Mouse (Mus musculus): Measurements from ENCODE around the gene Tbx20. TPM values are rescaled to one million over a fixed set of nuclear protein-coding genes. Genes with fewer than 3 reads are reported as not detected.
A peak's percentile ranks its signal among the peaks of the same experiment; 100 is the strongest.

Gene Tbx20
- polyA plus RNA-seq (2012; rRNA removed): 0.16 and 0.29 TPM in 2 replicates

GRCm38 (mm10) chr9:24774160-24774969 is at the start of gene Tbx20:
Tbx20 (minus strand) TSS chr9:24774303.
- TF ChIP-seq CTCF (IDR thresholded peaks at IDR 0.05; ENCODE audit: borderline replicate concordance, insufficient read depth, low read depth, low read length) (no peak), POLR2A (IDR thresholded peaks at IDR 0.05; ENCODE audit: borderline replicate concordance, insufficient read depth, low read length) (no peak)
- H3K27me3 ChIP-seq (ENCODE audit: control insufficient read depth, insufficient read depth, low read length): peaks cover 8% of the 10 kb centered on the region; the same call in 1 of the 2 replicates
- 2% methylated on average over 40 of the region's 40 CpGs for WGBS

GRCm38 (mm10) chr9:24818511-24818910 is 44.4 kb upstream of the Tbx20 start:
- WGBS: 60% methylated on average over 3 of the region's 3 CpGs
- no peaks in the 10 kb centered on the region for H3K27me3 ChIP-seq (ENCODE audit: control insufficient read depth, insufficient read depth, low read length)
- TF ChIP-seq POLR2A (IDR thresholded peaks at IDR 0.05; ENCODE audit: borderline replicate concordance, insufficient read depth, low read length) (no peak), CTCF (IDR thresholded peaks at IDR 0.05; ENCODE audit: borderline replicate concordance, insufficient read depth, low read depth, low read length) (no peak)
- no peaks in the 10 kb centered on the region for H3K4me1 ChIP-seq (ENCODE audit: control insufficient read depth, insufficient read depth, low read length)
- no peak overlapping the region for H3K4me3 ChIP-seq (replicated peaks; ENCODE audit: insufficient read depth, low read depth, low read length)
- no peak for DNase-seq
- no peak overlapping the region for H3K27ac ChIP-seq (ENCODE audit: insufficient read depth, low read length)

More at GRCm38 (mm10) chr9:24774160-24774969, at the start of gene Tbx20:
- DNase-seq: no peak
- H3K27ac ChIP-seq (ENCODE audit: insufficient read depth, low read length): no peak within 1 kb of the TSS
- H3K4me1 ChIP-seq (ENCODE audit: control insufficient read depth, insufficient read depth, low read length): no peaks in the 10 kb centered on the region
- no peak within 1 kb of the TSS for H3K4me3 ChIP-seq (replicated peaks; ENCODE audit: insufficient read depth, low read depth, low read length)

GRCm38 (mm10) chr9:24812461-24812860 is 38.4 kb upstream of the Tbx20 start:
- H3K4me1 ChIP-seq (ENCODE audit: control insufficient read depth, insufficient read depth, low read length): no peaks in the 10 kb centered on the region
- peak in 1 of 2 experiments; percentile 9 for DNase-seq
- TF ChIP-seq CTCF (IDR thresholded peaks at IDR 0.05; ENCODE audit: borderline replicate concordance, insufficient read depth, low read depth, low read length) (no peak), POLR2A (IDR thresholded peaks at IDR 0.05; ENCODE audit: borderline replicate concordance, insufficient read depth, low read length) (no peak)
- WGBS: 24% methylated on average over 6 of the region's 6 CpGs
- H3K4me3 ChIP-seq (replicated peaks; ENCODE audit: insufficient read depth, low read depth, low read length): no peak overlapping the region
- no peak overlapping the region for H3K27ac ChIP-seq (ENCODE audit: insufficient read depth, low read length)
- H3K27me3 ChIP-seq (ENCODE audit: control insufficient read depth, insufficient read depth, low read length): no peaks in the 10 kb centered on the region

GRCm38 (mm10) chr9:24792110-24792509 is 18.0 kb upstream of the Tbx20 start:
- no peaks in the 10 kb centered on the region for H3K4me1 ChIP-seq (ENCODE audit: control insufficient read depth, insufficient read depth, low read length)
- TF ChIP-seq CTCF (IDR thresholded peaks at IDR 0.05; ENCODE audit: borderline replicate concordance, insufficient read depth, low read depth, low read length): no peak
- no peak overlapping the region for H3K27ac ChIP-seq (ENCODE audit: insufficient read depth, low read length)
- no peak for DNase-seq
- H3K4me3 ChIP-seq (replicated peaks; ENCODE audit: insufficient read depth, low read depth, low read length): no peak overlapping the region
- WGBS: 97% methylated on average over 2 of the region's 2 CpGs
- no peaks in the 10 kb centered on the region for H3K27me3 ChIP-seq (ENCODE audit: control insufficient read depth, insufficient read depth, low read length)

GRCm38 (mm10) chr9:24789396-24789795 is 15.3 kb upstream of the Tbx20 start:
- no peak for TF ChIP-seq POLR2A (IDR thresholded peaks at IDR 0.05; ENCODE audit: borderline replicate concordance, insufficient read depth, low read length)
- H3K4me1 ChIP-seq (ENCODE audit: control insufficient read depth, insufficient read depth, low read length): no peaks in the 10 kb centered on the region
- H3K4me3 ChIP-seq (replicated peaks; ENCODE audit: insufficient read depth, low read depth, low read length): no peak overlapping the region
- DNase-seq: no peak
- H3K27me3 ChIP-seq (ENCODE audit: control insufficient read depth, insufficient read depth, low read length): no peaks in the 10 kb centered on the region
- H3K27ac ChIP-seq (ENCODE audit: insufficient read depth, low read length): no peak overlapping the region
- 37% methylated on average over 3 of the region's 3 CpGs for WGBS

GRCm38 (mm10) chr9:24782338-24782737 is 8.2 kb upstream of the Tbx20 start:
- Histone ChIP-seq H3K4me1 (ENCODE audit: control insufficient read depth, insufficient read depth, low read length) (no peaks in the 10 kb centered on the region; the same call in 1 of the 2 replicates), H3K27me3 (ENCODE audit: control insufficient read depth, insufficient read depth, low read length) (peaks cover 8% of the 10 kb centered on the region; the same call in 1 of the 2 replicates), H3K27ac (ENCODE audit: insufficient read depth, low read length) (no peak overlapping the region), H3K4me3 (replicated peaks; ENCODE audit: insufficient read depth, low read depth, low read length) (no peak overlapping the region)
- DNase-seq: no peak
- WGBS: 36% methylated on average over 3 of the region's 3 CpGs
- TF ChIP-seq CTCF (IDR thresholded peaks at IDR 0.05; ENCODE audit: borderline replicate concordance, insufficient read depth, low read depth, low read length) (no peak), POLR2A (IDR thresholded peaks at IDR 0.05; ENCODE audit: borderline replicate concordance, insufficient read depth, low read length) (no peak)

GRCm38 (mm10) chr9:24780929-24781441 is 6.9 kb upstream of the Tbx20 start:
- Histone ChIP-seq H3K4me1 (ENCODE audit: control insufficient read depth, insufficient read depth, low read length) (no peaks in the 10 kb centered on the region; the same call in 1 of the 2 replicates), H3K4me3 (replicated peaks; ENCODE audit: insufficient read depth, low read depth, low read length) (peak overlapping the region; percentile 25), H3K27ac (ENCODE audit: insufficient read depth, low read length) (no peak overlapping the region), H3K27me3 (ENCODE audit: control insufficient read depth, insufficient read depth, low read length) (peaks cover 8% of the 10 kb centered on the region; the same call in 1 of the 2 replicates)
- WGBS: under 1% methylated on average over 32 of the region's 32 CpGs
- DNase-seq: no peak
- no peak for TF ChIP-seq POLR2A (IDR thresholded peaks at IDR 0.05; ENCODE audit: borderline replicate concordance, insufficient read depth, low read length)
- TF ChIP-seq CTCF (IDR thresholded peaks at IDR 0.05; ENCODE audit: borderline replicate concordance, insufficient read depth, low read depth, low read length): no peak

- Histone ChIP-seq H3K4me3 (replicated peaks; ENCODE audit: insufficient read depth, low read depth, low read length) (peak overlapping the region; percentile 25), H3K27me3 (ENCODE audit: control insufficient read depth, insufficient read depth, low read length) (peaks cover 8% of the 10 kb centered on the region; the same call in 1 of the 2 replicates), H3K27ac (ENCODE audit: insufficient read depth, low read length) (no peak overlapping the region), H3K4me1 (ENCODE audit: control insufficient read depth, insufficient read depth, low read length) (no peaks in the 10 kb centered on the region; the same call in 1 of the 2 replicates)
- WGBS: 2% methylated on average over 22 of the region's 22 CpGs
- DNase-seq: no peak
- TF ChIP-seq POLR2A (IDR thresholded peaks at IDR 0.05; ENCODE audit: borderline replicate concordance, insufficient read depth, low read length): no peak
- no peak for TF ChIP-seq CTCF (IDR thresholded peaks at IDR 0.05; ENCODE audit: borderline replicate concordance, insufficient read depth, low read depth, low read length)
Measured at GRCm38 (mm10) chr9:24780391-24780928, 6.4 kb upstream of the Tbx20 start.
